Mouse (Mus musculus): ENCODE data around the gene Barhl1.

Barhl1 gene

DNA sequence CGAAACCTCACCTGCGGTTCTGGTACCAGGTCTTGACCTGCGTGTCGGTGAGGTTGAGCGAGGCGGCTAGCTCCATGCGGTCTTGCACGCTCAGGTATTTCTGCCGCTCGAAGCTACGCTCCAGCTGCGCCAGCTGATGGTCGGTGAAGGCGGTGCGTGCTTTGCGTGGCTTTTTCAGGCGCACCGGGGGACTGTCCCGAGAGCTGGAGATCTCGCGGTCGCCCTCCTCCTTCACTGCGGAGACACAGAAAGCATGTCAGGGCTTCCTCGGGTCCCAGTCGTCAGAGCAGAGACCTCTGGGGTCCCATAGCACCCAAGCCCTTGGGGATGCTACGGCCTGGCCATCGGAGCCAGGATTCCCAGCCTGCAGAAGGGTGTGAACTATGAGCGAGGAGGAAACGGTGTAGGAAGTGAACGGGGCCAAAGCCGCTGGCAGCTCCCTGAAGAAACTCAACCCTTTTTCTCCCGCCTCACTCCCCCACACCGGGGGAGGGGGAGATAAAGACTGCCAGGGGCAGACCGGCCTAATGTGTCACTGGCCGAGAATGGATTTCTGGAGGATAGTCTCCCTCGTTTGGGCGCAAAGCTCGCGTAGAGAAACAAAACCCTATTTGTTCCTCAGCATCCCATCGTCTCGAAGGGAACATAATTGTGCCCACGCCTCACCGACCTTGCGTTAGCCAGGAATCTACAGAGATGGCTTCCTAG, 5.0 kb downstream of the Barhl1 start:
- DNase-seq (ENCODE audit: low read depth, low spot score) = no peak

DNA sequence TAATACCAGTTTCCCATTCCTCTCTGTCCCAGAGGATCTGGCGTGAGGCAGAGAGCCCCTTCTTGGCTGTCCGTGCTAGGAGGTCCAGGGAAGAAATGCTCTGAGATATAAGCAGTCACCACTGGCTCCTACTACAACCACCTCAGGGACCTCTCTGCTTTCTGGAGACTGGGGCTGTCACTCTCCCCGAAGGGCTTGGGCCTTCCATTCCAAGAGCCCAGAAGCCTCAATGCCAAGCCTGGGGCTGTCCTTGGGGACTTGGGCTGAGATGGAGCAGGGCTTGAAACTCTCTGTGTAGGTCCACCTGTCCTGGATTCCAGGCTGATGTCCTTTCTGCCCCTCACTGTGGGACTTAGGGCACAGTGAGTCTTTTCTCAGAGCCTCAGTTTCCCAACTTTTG, 5.6 kb downstream of the Barhl1 start:
- no peak for DNase-seq (ENCODE audit: low read depth, low spot score)

GRCm38 (mm10) chr2:28909818-28910710, 6.4 kb downstream of the Barhl1 start:
- no peak for DNase-seq (ENCODE audit: low read depth, low spot score)

GRCm38 (mm10) chr2:28909186-28909817, 7.2 kb downstream of the Barhl1 start:
- DNase-seq (ENCODE audit: low read depth, low spot score) = no peak

- DNase-seq (ENCODE audit: low read depth, low spot score) = no peak
These were observed 7.9 kb downstream of the Barhl1 start for GRCm38 (mm10) chr2:28908389-28909153.

DNA sequence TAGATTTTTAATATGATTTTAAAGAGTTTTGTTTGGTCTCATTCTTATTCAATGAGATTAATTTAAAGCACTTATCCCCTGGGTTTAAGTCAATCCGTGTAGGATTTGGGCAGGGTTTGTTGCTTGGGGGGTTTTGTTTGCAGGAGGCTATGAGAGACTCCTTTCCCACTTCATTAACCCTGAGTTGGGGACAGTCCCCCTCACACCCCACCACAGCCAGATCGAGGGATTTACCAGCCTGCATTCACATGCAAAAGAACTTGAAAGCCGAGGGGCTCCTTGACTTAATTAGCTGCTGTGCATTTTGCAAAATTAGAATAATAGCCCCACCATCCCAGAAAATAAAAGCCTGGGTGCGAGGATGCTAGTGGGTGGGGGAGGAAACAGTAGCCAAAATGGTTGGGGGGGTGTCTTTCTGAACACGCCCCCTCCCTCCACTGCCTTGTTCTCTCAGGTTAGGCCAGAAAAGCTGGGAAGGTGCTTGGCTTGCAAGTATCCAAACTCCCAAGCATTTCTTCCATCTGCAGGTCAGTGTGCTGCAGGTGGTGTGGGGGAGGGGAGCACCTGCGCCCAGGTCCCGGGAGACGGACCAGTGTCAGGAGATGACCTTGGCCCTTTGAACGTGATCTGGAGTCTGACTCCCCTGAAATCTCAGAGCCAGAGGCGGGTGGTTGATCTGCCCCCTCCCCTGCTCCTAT, 8.6 kb downstream of the Barhl1 start:
- no peak for DNase-seq (ENCODE audit: low read depth, low spot score)

- DNase-seq (ENCODE audit: low read depth, low spot score) = no peak
These were observed 10.9 kb downstream of the Barhl1 start for GRCm38 (mm10) chr2:28905561-28905960.

DNA sequence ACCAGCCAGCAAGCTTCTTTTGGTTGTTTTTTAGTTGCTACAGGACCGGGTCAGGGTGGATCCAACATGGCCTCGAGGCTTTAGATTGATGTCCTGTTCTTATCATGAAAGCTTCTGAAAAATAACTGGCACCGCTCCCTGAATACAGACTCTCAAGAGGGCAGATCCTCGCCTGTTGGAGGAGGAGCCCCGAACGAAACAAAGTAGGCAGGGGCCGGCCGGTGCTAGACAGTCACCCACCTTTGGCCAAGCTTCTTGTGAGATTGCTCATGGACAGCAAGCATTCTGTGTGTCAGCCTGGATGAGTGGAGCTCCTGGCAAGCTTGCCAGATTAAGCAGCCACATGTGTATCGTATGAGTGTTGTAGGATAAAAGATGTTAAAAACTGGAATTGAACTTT, 11.7 kb downstream of the Barhl1 start:
- no peak for DNase-seq (ENCODE audit: low read depth, low spot score)

DNA sequence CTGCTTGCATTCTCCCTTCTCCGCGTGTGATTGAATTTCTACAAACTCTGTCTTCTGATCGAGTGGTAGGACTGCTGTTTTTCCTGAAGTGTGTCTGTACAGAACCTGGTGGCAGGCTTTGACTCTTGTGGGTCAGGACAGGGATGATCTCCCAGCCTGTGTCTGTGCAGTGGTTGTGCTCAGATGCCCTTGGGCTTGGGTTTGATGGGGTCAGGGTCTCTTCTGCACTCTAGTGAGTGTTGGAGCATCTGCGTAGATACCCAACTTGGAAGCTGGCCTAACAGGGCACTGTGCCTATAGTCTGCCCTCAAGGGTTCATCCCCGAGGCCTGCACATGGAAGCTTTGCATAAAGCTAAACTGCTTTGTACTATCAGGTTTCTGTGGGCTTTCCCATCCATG, 12.6 kb downstream of the Barhl1 start:
- DNase-seq (ENCODE audit: low read depth, low spot score) = no peak

DNA sequence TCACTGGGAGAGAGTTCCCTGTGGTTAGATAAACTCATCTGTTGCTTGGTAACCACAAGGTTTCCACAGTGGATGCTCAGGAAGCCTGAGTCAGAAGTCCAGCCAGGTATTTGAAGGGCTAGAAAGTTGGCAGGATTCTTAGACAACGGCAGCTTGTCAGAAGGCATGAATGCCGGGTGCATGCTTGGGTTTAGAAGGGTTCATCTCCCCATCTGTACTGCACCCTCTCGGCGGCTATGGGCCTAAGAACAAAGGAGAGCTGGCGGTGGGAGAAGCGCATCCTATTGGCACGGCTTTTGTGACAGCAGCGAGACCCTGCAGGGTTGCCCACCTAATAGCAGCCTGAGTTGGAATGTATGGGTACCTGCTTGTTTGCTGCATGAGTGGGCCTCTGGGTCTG, 14.2 kb downstream of the Barhl1 start:
- no peak for DNase-seq (ENCODE audit: low read depth, low spot score)

DNA sequence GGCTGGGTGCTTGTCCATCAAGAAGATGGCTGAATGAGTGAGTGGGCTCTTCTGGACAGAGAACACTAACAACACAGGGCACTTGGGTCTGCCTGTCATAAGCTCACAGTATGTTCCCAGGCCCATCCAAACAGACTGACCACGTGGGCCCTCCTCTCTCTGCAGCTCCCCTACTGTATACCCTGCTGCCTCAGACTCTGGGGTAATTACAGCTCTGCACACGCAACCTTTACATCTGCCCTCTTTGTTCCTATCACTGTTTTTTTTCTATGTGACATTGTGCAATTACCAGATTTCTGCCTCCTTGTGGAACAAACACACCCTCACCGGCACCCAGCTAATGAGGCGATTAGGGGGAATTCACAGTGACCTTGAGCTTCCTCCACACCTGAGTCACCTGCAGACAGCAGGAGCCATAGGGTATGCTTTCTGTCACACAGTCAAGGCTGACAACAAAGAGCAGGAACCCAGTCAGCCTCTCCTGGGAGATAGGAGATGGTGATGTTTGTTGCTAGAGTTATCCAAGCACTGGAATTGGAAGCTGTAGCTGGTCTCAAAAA, 19.0 kb downstream of the Barhl1 start:
- no peak for DNase-seq (ENCODE audit: low read depth, low spot score)

DNA sequence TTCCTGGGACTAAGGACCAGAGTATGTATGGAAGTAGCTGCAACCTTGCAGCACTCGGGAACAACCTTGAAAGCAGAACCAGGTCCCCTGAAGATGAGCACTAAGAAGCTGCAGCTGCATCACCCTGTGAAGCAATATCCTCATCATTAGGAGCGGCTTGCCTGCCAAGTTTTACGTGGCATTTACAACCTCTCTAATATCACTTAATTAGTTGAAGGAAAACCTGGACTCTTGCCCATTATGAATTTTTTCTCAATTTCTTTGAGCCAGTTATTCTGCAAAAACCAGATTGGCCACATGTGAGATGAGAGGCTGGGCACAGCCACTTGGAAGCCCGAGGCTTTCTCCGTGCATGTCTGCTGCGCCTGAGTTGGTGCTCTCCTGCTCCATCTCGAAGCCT, 20.6 kb downstream of the Barhl1 start:
- no peak for DNase-seq (ENCODE audit: low read depth, low spot score)

GRCm38 (mm10) chr2:28893526-28893925, 22.9 kb downstream of the Barhl1 start:
- DNase-seq (ENCODE audit: low read depth, low spot score) = no peak

DNA sequence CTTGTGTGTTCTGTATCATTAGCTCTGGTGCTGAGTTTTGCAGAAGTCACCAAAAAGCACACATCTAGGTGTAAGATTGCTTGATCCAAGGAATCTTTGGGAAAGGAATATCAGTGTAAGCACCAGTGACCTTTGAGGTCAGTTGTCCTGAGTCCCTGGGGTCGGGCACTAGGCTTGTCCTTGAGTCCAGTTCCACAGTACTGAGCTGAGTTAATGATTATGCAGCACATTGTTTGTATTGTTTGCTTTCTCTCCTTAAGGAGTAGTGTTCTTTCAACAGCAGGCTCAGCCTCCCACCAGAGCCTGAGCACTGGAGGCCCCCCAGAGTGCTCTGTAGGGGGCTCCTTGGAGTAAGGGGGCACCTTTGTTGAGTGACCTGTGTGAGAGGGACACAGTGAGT, 23.7 kb downstream of the Barhl1 start:
- no peak for DNase-seq (ENCODE audit: low read depth, low spot score)

DNA sequence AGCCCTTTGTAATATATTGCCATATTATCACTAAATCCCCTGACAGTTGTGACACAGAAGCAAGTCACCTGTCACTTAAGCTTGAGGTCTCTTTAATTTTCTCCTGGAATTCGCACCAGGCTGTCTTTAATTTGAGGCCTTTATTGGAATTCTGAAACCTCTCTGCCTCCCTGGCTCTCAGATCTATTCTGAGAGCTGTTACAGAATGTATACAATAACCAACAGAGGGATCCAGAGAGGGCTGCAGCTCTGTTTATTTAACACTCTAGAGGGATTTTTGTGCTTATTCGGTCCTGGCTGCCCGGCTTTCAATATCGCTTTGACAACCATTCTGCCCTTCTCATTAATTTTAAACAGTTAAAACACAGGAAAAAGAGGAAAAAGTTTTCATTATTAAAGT, 31.6 kb downstream of the Barhl1 start:
- DNase-seq (ENCODE audit: low read depth, low spot score) = no peak

- no peak for DNase-seq (ENCODE audit: low read depth, low spot score)
These were observed 33.5 kb downstream of the Barhl1 start for GRCm38 (mm10) chr2:28882826-28883485.

DNA sequence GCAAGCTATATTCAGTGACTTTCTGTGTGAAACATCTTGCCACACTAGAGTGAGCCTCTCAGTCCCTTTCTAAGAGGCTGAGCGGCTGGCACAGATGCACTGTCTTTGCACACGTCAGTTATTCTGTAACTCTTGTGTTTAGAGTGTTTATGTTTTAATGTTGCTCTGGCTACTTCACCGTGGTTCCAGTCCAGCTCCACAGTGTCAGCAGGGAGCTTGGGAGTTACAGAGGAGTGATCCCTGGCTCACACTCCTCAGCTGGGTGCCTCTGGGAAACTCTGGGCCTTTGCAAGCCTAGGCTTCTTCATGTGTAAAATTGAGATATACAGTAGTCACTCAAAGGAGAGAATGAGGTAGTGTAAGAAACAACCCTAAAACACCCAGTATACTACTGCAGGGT, 34.4 kb downstream of the Barhl1 start:
- no peak for DNase-seq (ENCODE audit: low read depth, low spot score)

GRCm38 (mm10) chr2:28881275-28881674, 35.2 kb downstream of the Barhl1 start:
- DNase-seq (ENCODE audit: low read depth, low spot score) = no peak

DNA sequence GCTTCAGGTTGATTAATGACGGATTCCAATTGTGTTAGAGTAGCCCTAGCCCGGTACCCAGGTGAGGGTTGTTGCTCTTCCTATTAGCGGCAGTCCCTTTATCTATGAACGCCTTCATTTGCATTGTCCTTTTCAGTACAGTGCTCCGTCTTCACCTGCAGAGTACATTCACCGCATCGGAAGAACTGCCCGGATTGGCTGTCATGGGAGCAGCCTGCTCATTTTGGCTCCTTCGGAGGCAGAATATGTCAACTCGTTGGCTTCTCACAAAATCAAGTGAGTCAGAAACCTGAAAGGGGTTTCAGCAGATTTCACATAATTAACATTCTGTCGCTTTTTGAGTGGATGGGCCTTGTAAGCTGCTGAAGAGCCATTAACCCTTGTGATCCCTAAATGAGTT, 40.9 kb downstream of the Barhl1 start:
- no peak for DNase-seq (ENCODE audit: low read depth, low spot score)

DNA sequence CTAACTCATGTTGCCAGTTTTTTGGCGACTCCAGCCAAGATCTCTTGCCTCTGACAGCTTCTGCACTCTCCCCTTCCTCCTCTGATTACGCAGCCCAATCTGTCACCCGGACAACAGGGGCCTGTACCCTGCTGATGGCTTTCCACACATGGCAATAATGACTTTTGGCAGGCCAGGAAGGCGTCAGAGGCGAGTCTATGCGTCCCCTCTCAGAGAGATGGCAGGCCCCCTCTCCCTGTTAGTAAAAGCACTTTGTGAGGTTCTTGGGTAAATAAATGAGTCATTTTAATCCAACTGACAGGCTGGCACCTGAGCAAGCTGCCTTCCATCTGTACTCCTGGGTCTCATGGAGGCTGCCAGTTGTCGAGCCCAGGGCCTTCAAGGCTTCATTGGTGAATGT, 49.0 kb downstream of the Barhl1 start:
- no peak for DNase-seq (ENCODE audit: low read depth, low spot score)
